Mouse (Mus musculus): ENCODE measurements around the gene Arid1b.

Arid1b gene

DNA sequence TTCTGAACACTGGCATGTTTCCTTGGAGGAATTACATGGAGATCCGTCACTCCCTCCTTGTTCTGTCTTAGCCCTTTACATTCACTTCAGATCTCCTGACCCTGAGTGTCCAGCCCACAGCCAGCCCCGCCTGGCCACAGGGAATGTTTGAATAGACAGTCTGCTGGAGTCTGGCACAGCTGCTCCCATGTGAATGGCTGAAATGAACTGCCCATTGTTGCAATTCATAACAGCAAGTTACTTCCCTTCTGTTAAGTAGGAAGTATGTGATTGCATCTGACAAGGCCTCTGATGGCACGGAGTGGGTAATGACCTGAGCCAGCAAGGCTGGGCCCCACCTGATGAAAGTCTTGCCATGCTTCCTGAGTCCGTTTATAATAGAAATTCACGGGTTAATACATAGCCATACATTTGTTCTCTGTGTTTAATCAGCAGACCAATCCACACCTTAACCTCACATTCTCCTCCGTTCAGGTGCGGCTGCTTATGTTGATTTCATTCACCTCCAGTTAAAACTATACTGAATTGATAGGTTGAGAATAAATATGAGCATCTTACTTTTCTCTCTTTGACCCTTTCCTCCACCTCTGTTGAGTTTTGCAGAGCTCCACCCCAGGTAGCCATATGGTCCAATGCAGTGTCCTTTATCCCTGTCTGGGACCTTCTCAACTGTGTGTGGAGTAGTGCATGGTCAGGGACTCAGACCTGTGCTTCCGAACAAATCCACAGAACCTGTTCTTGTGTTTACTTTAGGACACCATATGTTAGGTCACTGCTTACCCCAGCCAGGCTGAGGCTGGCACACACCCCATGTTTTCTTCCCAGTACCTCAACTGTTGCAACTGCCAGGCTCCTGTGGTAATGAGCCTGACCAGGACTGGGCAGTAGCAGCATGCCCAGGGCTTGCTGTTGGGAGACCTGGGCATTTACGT lies 299.8 kb downstream of the Arid1b start:
- DNase-seq: no peak

DNA sequence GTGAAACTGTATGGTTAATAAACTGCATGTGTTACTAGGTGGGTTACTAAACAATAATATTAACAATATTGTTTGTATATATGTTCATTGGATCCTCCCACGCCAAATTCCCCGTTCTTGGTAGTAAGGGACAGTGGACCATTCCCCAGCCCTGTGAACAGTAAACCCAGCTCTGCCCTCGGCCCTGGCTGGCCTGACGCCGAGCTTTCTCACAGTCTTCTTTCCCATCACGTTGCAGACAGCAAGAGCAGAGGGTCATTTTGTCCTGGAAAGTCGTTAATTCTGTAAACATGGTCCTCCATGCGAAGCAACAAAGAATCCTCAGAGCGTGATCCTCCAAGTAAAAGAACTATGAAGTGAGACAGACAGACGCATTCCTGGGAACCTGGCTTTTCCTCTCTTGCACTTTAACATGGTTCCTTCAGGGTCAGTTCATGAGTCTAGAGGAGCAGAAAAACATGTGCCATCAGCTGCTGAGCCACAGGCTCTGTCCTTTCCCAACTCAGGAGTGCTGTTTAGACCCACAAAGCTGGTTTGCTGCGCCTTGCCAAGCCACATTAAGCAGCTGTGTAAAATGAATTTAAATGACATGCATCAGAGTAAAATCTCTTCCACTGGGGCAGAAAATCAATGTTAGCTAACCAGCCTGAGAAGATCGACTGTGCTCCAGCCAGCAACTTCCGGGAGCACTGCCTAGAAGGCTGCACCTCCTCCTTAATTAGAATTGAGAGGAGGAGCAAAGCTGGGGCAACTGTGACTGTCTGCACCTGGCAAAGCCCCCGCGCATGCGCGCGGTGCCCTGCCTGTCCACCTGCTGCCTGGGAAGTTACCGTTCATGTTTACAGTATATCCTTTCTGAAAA lies 301.2 kb downstream of the Arid1b start:
- peak; percentile 90 to 94 for DNase-seq

DNA sequence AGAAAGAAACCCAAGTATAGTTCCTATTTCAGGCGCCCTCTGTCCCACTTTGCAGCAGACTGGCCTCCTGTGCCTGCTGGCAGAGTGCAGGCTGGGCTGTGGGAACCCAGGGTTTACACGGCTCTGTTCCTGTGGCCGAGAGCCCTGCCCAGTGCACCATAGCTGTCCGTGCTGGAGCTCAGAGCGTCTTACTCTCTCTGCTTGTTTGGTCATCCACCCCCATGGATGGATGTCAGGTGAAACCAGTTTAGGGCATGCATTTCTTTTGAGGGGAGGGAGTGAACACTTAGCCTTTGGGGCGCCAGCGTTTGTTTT lies 301.8 kb downstream of the Arid1b start:
- DNase-seq: no peak

DNA sequence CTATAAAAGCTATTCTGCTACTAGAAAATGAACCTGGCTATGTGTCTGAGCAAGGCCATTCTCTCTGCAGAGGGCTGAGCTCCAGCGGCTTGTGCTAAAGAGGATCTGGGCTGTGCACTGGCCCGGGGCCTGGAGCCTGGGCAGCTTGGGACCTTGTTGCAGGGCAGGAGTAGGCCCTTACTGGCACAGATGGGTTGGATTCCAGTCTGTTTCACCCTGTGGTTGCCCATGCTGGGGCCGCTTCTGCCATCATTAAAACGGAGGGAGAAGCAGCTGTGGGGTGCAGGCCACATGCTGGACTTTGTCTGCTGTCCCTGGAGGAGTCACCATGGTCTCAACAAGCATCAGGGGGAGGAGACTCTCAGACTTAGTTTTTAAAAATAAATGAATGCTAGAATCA lies 303.4 kb downstream of the Arid1b start:
- no peak for DNase-seq

GRCm38 (mm10) chr17:5297984-5298383 lies 303.9 kb downstream of the Arid1b start:
- DNase-seq: no peak

- no peak for DNase-seq
Observed at GRCm38 (mm10) chr17:5298891-5299559, 304.9 kb downstream of the Arid1b start.

DNA sequence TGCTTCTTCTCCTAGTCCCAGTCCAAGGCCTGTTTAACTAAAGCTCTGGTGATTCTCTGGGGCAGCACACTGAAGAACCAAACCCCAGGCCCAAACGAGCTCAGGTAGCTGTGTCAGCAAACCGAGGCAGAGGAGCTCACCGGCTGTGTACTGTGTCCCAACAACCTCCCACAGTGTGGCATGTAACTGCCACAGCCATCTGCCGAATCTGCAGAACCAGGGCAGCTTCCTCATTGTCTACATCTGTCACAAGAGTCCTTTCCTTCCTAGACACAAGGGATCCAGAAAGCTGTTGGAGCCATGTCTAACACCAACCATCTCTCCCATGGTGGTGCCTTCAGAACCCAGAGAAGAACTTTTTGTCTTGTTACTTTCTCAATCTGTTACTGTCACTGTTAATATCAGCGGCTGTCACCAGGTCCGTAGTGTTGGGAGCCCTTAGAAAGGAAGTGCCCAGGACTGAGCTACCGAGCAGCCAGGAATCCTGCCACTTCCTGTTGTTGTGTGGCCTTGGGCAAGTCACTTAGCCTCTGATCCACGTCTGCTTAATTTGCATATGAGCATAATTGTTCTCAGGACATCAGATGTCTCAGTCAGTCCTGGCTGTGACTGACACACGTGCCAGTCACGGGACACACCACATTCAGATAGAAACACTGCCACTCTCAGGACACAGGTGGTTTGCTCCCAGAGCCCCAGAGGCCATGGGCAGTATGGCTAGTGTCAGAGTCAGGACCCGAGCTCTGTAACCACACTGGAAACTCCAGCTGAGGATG lies 309.0 kb downstream of the Arid1b start:
- DNase-seq: no peak

DNA sequence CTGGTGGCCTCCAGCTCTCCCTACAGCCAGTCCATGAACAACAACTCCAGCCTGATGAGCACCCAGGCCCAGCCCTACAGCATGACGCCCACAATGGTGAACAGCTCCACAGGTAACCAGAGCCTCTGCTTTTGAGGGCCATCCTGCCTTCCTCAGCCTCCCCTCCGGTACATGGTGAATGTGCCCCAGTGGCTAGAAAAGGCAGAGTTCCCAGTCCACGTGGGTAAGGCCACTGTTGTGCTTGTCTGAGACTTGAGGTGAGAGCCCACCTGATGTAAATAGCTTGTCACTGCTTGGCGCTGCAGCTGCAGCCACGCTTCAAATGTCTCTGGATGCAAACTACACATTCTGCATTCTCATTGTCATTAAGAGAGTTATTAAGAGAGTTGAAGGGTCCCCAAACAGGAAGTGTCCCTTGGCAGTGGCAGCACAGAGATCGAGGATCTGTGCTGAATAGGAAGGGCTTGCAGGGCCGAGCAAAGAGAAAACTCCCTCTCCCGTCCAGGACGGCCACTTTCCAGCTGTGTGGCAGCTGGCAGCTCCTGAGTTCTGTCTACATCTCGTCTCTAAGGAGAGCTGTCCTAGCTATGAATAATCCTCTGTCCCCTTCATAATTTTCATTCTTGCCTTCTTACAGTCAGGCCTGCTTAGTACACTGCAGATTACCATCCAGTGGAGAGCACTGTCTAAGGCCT lies 311.8 kb downstream of the Arid1b start:
- no peak for DNase-seq

DNA sequence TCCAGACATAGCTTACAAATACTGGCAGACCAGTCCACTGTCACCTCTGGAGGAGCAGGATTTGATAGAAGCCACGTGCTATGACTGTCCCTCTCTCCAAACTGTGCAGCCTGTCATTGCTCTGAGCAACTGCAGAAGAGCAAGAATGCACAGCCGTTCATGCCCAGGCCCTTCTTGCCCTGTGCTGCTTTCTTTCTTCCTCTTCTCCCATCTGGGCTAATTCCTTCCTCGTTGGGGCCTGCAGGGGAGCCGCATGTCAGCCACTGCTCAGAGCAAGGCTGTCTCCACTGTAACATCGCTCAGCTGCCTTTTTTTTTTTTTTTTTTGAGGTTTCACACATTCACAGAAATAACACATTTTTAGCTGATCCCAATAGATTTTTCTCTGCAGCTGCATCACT lies 315.8 kb downstream of the Arid1b start:
- DNase-seq: no peak

DNA sequence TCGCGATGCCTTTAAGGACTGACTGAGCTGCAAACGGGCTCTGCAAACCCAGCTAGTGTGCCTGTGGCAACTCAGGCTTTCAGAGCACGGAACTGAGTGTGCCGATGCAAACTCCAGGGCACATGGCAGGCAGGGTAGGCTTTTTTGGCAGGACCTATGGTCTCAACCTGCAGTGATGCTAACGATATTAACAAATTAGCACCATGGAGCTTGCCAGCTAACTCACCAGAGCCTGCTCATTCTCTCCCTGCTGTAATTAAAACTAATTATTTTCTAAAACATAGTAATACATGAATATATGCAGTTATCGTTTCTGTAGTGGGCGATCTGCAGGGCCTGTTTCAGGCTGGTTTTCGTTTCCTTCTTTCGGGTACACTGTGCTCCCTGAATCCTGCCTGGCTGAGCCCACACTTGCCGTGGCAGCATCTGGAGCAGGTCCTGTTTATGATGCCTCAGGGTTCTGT lies 316.3 kb downstream of the Arid1b start:
- no peak for DNase-seq

DNA sequence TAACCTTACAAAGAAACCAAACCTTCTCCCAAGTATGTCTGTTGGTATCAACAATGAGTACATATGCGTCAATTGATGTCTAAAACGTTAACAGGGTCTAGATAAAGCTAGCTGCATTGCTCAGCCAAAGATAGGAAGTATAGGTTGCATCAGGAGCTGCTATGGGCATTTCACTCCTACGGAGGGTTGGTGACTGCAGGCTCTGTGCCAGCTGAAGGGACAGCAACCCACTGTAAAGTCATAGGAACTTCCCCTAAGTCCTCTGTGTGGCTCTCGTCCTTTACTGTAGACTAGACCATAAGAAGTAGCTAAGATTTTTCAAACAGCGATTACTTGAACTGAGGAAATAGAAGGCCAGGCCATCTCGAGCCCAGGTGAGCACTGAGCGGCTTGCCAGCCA lies 316.9 kb downstream of the Arid1b start:
- DNase-seq: no peak

- DNase-seq: no peak
Observed at GRCm38 (mm10) chr17:5312307-5312706, 318.2 kb downstream of the Arid1b start.

DNA sequence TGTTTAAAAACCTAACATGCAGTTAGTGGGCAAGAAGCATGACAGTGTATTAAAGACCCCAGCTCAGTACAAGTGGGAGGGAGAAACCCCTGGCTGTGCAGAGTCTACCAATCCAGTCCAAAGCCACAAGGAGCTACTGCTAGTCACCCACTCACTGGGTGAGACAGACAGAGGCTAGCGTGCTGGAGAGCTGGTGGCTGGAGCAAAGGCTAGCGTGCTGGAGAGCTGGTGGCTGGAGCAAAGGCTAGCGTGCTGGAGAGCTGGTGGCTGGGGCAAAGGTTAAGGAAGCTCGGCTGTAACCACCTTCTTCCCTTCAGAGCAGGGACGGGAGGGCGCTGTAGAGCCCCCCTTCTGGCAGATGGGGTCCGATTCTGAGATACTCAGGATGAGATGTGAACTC lies 320.6 kb downstream of the Arid1b start:
- no peak for DNase-seq

GRCm38 (mm10) chr17:5316489-5316888 lies 322.4 kb downstream of the Arid1b start:
- DNase-seq: no peak

DNA sequence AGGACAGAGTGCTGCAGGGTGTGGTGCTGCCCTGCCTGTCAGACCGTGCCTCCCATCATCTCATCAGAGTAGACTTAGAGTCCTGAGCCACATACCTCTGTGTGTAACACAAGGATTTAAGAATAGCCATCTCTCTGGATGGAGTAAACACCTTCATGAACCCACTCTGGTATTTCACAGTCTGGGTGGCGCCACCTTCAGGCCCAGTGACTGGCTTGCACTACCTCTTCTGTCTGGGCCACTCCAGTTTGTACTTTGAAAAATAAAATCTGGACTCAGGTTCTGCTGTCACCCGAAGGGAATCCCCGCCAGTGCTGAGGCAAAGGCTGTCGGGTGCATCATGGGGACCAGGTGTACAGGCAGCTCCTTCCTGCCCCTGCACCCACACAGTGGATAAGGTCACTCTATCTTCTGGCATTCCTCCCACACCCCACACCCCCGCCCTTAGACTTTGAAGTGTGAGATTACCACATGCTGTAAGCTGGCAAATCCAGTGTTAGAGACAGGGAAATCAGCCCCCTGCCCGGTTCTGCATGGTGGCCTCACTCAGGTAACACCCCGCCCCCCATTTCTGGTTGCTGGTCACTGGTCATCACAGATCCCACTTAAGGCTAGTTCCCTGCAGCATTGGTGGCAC lies 327.6 kb downstream of the Arid1b start:
- DNase-seq: no peak

GRCm38 (mm10) chr17:5322594-5322993 lies 328.5 kb downstream of the Arid1b start:
- DNase-seq: no peak

- DNase-seq: no peak
Observed at GRCm38 (mm10) chr17:5323746-5324145, 329.6 kb downstream of the Arid1b start.

DNA sequence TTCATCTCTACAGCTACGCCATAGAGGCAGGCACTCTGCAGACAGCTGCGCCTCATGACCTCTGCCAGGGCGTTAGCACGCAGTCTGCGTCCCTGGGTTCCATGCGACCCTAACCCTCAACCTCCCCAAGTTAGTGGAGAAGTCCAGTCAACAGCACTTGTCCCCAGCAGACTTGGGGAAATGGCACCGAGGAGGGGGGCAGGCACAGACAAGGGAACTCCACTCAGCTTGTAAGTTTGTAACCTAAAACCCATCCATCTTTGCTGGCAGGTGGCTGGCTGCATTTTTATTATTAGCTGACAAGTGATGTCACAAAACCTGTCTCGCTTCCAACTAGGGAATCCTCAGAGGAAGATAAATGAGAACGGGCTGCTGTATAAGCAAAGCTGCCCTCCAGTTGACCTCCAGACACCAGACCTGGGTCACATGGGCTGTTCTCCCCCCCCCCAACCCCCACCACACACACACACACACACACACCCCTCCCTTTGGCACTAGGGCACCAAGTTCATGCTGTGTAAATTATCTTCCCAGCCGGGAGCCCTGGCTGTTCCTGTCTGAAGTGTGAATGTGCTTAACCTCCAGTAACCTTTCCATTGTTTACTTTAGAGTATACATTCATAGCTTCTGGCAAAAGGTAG lies 330.2 kb downstream of the Arid1b start:
- no peak for DNase-seq

DNA sequence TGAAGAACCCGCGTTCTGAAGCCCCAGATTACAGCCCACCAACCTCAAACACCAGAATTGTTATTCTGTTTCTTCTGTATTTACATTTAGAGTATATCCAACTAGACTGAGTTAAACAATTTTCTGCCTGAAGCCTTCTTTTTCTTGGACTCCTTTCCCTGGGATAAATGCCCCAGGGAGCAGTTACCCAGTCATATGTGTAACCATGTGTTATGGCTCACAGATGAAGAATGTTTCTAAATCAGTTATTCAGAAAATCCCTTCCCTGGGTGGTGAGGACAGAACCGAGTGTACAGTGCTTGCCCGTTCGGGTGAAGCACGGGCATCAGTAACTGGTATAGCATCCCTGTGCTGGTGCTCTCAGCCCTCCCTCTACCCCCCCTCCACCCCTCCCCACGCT lies 332.6 kb downstream of the Arid1b start:
- DNase-seq: no peak

GRCm38 (mm10) chr17:5327480-5328180 lies 333.5 kb downstream of the Arid1b start:
- DNase-seq: no peak

Data from thymus, adult 18-20 months (tissue).